Mouse (Mus musculus) right cerebral cortex, adult 2 months (tissue): Measurements from ENCODE around the gene Pnpla2.

Experiments used
- DNase-seq, 2 experiments: peaks; one replicate each; pipeline ENCODE4 v3.0.0; 2021 to 2022; ENCODE audit warnings: low spot score in 2 of 2

Gene Pnpla2

DNA sequence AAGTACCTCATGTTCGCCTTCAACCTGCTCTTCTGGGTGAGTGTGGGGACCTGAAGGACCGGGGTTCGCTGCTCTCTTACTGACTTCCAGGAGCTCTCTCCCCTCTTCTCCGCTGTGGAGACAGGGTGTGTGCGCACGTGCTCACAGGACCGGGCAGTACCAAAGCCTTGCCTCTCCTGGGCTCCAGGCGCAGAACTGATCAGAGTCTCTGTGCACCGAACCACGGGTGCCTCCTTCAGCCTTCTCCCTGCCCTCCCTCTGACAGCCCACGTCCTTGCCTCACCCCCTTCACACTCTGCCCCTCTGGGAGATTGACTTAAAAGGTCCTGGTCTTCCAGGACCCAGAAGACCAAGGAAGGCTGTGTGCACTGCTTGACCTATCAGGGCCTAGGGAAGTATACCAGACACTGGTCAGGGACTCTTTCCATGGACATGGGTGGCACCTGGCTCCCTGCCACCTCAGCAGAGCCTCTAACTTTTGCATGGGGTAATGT, 27.6 kb downstream of the Pnpla2 start:
- DNase-seq: no peak

DNA sequence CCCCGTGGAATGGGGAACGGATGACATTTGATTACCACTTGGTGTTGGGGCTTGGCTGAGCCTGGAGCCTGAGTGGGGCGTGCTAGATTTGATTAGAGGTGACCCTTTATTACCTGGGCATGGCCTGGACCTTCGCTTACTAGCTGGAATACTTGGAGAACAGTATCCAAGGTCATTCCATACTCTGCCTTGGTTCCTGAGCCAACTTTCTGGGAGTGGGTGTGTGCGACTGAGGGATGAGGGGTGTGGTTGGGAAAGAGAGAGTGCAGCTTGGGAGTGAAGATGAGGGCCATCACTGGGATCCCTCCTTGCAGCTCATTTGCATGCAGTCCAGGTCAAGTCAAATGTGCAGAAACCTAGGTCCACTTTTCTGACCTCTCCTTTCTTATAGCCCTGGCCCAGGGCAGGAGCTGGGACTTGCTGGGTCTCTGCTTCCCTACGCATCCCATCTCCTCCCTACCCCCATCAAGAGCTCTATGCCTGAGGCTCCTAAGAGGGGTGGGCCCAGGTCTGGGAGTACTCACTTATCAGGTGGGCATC, 28.2 kb downstream of the Pnpla2 start:
- DNase-seq: no peak

DNA sequence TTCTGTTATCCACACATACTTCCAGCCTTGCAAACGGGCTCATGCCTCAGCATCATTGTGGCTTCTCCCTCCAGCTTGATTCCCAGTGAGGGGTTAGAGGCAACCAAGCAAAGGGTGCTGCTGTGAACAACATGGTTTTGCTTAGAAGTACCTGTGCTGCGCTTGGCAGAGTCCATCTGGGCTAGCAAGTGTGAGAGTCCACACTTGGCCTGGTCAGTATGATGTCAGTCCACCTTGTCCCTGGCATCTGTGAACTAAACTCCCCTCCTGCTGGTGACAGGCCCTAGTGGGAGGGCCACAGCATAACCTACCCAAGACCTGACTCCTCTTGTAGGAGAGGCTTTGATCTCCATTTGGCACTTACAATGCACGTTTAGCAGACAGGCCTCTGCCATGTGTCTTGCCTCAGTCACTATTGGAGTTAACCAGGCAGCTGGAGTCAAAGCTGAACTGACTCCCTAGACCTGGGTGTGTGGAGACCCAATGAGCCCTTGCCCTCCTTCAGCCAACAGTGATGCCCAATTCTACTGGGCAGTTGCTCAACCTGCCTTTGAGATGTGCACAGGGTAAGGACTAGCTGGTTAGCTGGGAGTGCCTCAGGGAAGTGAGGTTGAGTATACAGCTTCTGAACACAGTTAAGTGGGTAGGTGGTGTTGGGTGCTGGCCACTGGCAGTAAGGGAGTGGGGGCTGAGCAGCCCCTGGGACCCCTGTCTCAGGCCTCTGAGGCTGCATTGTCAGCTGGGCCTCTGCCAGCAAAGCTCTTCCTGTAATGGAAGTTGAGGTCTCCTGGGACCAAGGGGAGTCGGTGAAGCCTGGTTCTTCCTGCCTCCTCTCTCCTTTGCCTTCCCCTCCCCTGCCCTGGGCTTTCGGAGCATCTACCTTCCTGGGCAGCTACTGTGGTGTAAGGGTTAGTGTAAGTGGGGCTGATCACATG, 29.5 kb downstream of the Pnpla2 start:
- no peak for DNase-seq

DNA sequence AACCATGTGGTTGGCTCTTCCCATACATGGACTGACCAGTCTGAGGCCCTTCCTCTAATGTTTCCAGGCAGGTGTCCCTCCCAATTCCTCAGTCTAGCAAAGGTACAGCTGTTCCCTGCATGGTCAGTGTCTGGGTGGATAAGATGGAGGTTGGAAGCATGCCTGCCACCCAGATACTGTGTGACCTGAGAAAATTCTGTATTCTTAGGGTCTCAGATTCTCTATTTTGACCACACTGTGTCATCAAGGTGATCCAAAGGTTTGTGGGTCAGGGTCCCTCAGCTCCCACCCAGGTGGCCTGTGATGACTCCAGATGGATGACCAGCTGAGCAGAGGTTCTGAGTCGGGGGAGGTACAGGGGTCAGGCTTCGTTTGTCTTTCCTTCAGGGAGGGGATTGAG, 30.2 kb downstream of the Pnpla2 start:
- DNase-seq: no peak

DNA sequence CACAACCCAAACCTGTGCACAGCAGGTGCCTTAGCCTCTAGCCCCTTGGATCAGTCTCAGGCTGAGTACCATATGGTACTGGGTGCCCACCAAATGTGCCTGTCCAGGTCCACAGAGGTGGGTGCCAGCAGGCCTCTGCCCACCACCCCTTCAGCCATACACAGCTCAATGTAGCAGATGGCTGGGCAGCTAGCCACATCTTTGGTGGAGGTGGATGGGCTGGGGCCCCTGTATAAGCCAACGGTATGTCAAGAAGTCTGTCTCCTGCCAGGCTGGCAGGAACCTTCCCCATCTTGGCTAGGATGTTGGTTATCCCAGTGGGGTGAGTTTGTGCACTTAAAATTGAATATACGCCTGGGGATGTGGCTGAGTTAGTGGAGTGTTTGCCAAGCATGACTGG, 30.6 kb downstream of the Pnpla2 start:
- DNase-seq: no peak

DNA sequence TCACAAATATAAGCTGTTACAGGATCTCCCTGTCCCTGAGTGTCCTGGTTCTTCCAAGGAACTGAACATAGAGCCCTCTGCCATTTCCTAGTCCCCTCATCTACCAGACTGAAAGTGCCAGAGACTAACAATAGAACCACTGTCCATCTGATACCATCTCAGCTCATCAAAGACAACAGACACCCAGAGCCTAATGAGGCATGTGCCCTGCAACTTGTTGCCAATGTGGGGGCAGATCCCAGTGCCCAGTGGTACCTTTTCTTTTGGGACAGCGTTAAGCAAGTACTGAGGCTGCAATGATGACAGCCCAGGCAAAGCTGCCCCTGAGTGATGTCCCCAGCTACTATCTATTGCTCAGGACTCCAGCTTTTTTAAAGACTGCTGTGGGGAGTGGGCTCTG, 31.2 kb downstream of the Pnpla2 start:
- DNase-seq: no peak

DNA sequence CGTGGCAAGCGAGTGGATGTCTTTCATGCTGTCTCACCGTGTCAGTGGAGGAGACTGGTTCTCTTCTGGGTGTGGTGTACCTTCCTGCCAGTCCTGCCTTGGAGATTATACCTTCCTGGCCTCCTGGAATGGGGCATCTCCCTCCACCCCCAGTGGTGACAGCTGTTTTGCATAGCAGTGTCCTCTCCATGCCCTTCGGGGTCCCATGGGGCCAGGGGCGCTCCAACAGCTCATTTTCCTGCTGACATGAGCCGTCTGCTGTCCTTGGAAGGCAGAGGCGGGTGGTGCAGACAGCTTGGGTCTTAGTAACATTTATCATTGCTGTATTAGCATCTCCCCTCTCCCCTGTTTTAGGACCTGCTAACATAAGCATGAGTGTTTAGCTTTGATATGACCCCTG, 32.1 kb downstream of the Pnpla2 start:
- DNase-seq: no peak

DNA sequence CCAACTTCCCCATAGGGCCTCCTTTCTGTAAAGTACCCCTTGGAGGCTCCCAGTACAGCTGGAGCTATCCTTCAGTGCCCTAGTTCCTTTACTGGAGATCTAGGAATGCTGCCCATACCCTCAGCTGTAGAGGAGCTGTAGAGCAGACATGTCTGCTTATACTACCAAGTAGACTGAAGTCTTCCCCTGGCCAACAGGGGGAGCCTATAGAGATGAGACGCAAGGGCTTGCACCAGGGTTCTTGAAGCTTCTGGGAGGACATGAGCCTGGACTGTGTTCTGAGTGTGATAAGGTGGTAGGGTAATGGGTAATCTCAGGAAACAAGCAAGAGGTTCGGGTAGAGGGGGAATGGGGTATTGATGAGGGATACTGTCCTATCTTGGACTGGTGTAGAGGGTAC, 36.2 kb downstream of the Pnpla2 start:
- DNase-seq: no peak

DNA sequence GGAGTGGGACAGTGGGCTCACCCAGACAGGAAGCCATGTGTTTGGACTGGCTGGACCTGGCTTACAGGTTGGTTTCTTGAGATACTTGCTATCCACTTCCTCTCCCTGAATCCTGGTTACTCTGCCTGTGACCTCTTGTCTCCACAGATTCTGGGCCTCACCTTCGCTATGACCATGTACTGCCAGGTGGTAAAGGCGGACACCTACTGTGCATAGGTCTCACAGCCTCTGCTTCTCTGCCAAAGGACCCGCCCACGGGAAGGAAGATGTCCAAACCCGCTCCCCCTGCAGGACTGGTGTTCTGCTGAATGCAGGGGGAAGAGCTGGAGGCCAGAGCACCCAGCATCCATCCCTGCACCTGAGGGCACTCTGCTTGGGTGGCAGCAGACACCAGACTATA, 37.7 kb downstream of the Pnpla2 start:
- no peak for DNase-seq

DNA sequence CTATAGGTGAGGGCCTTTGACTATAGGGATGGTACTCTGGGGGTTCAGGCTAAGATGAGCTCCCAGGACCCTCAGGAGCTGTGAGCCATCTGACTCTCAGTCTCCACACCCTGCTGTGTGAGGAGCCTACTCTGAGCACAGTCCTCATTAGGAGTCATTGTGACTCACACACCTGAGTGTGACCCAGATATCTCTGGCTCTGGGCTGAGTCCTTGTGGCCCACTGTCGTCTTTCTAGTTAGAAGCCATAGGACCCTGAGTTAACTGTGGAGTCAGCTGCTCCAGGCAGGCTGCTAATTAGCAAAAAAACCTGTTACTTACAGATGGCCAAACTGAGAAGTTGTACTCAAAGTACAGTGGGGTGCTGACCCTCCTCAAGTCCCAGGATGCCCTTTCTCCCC, 38.7 kb downstream of the Pnpla2 start:
- DNase-seq: no peak

DNA sequence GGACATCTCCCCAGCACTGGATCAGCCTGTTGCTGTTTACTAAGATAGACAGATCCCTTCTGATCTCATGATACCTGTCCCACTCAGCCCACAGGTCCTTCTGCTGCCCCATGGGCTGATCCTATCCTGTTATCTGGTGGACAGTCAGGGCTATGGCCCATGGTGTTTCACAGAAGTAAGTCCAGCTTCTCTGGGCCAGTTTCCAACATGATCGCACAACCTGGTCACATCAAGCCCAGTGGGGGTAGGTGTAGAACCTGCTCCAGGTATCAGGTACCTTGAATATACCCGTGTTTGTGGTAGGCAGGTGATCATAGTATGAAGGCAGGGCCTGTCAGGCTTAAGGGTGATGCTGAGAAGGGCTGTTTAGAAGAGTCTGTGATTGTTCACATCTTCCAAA, 40.4 kb downstream of the Pnpla2 start:
- no peak for DNase-seq

DNA sequence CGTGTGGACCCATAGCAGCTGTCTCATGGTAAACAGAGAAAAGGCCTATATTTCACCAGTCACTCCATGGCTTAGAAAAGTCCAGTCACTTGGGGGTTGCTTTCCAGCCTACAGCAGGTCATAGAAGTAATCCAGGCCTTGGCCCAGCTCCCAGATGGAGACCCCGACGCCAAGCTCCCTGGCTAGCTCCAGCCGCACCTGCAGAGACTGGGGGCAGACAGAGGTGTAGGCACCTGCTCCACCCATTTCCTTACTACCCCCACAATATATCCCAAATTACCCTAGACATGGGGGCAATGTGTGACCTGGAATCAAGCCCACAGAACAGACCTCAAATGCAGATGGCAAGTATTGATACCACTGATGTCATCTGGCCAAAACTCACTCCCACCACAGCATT, 40.9 kb downstream of the Pnpla2 start:
- no peak for DNase-seq

DNA sequence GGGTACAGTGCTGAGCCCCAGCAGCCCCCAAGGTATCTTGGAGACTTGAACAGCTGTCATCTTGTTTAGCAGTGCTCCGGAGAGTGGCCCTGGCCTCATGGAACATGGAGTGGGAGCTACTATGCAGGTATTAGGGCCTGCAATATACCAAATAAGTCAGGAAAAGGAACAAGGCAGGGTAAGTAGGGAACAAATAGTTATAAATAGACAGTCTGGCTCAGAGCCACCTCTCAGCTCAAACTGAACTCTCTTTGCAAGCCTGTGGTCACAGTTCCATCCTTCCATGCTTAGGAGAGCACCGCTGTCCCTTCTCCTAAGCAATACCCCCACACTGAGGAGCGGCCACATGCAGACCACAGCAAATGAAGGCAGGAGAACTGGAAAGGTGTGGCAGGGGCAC, 42.6 kb downstream of the Pnpla2 start:
- no peak for DNase-seq

DNA sequence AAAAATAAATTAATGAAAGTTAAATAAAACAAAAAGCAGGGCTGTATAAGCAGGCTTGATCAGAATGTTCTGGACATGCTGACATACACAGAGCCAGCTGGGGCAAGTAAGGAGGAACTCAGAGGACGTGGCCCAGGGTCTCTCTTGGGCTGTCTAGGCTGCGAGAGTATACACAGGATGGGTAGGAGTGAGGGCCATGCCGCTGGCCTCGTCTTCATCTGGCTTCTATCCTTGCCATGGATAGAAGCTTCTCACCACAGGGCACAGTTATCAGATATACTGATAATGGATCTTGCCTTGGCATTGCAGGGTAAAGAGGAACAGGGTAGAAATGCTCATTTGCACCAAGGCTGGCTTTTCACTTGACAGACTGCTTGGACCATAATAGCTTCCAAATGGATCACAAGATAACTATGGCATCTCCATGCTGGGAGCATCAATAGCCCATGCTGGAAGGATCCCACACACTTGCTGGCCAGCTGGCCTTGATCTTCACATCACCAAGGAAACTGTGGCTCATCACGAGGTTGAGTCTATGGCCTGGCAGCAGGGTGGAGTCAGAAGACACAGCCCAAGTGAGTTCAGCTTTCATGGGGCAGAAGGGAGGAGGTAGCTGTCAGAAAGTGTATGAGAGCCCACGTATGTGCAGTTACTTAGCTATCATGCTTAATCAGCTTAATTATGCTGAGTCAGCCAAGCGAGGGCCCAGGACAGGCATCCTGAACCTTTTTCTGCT, 47.0 kb downstream of the Pnpla2 start:
- no peak for DNase-seq

DNA sequence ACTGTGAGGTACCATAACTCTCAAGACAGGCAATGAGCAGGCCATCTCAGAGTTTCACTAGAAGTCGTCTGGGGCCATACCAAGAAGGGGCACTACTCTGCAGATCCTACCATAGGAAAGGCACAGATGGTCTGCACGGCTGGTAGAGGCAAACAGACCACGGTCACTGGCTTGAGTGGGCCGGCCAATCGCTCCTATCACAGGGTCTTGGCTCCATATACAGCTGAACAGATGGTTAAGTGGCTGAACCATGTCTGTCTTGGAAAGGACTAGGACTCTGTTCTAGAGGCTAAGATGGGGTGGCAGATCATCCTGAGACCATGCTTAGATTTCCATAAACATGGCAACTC, 47.5 kb downstream of the Pnpla2 start:
- no peak for DNase-seq

DNA sequence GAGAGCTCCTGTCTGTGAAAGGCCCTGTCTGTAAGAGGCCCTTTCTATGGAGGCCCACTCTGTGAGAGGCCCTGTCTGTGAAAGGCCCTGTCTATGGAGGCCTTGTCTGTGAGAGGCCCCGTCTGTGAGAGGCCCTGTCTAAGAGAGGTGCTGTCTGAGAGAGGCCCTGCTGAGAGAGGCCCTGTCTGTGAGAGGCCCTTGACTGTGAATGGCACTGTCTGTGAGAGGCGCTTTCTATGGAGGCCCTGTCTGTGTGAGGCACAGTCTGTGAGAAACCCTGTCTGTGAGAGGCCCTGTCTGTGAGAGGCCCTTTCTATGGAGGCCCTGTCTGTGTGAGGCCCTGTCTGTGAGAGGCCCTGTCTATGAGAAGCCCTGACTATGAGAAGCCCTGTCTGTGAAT, 51.3 kb downstream of the Pnpla2 start:
- DNase-seq: no peak

DNA sequence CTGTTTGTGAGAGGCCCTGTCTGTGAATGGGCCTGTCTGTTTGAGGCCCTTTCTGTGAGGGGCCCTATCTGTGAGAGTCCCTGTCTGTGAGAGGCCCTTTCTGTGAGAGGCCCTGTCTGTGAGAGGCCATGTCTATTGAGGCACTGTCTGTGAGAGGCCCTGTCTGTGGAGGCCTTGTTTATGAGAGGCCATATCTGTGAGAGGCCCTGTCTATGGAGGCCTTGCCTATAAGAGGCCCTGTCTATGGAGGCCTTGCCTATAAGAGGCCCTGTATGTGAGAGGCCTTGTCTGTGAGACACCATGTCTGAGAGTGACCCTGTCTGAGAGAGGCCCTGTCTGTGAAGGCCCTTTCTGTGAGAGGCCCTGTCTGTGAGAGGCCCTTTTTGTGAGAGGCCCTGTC, 53.2 kb downstream of the Pnpla2 start:
- DNase-seq: no peak

DNA sequence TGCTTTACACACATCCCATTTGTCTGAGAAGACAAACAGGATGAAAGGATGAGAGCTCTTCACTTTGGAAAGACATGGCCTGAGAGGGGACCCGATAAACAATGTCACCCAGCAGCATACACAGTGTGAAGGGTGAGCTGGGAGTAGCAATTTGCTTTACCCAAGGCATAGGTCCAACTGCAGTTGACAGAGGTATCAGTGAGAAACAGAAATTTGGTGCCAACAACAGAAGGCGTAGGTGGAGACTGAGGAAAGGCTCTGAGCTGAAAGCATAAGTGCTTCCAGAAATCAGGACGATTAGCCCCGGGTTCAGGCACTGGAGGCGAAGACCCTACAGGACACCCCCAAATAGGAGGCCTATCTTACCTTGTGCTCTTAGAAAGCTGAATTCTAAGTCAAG, 55.2 kb downstream of the Pnpla2 start:
- no peak for DNase-seq
